39 mouse cellular contexts compared by ENCODE assay signal in the genomic region with DNA sequence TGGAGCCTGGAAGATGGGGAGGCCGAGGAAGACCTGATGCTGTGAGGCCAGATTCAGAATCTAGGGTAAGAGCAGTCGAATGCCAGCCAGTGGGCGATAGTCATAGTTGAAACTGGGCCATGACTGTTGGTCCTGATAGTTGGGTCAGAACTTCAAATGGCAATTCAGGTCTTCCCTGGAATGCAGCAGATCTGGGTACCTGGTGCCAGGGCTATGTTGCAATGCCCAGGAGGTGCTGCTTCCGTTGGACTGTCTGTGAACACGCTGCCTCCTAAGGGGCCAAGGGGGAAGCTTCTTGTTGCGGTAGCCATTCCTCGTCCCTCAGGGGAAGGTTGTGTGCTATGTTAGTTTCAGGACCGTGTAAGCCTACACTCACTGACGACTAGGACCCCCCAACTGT. TPM values are rescaled to one million over a fixed set of nuclear protein-coding genes. Genes with fewer than 3 reads are reported as not detected.
"Had no signal": no experiment of that assay in that cellular context is flagged by ENCODE, and none has a peak within 500 bp of the region (broad histone marks: within the 10 kb centered on the region; RNA-seq: fewer than 3 reads in every experiment).

No protein-coding gene starts in this region.

- ATAC-seq: liver, embryonic 12.5 days; liver, postnatal 0 days; lung, postnatal 0 days; midbrain, embryonic 13.5 days; midbrain, embryonic 15.5 days; midbrain, embryonic 16.5 days had no signal

- H3K27me3 ChIP-seq: limb, embryonic 13.5 days; limb, embryonic 15.5 days; liver, embryonic 12.5 days; liver, embryonic 13.5 days; liver, embryonic 15.5 days; lung, embryonic 15.5 days; megakaryocyte, embryonic 14.5 days; midbrain, embryonic 12.5 days; midbrain, embryonic 13.5 days; midbrain, embryonic 15.5 days had no signal

- H3K4me2 ChIP-seq: limb, embryonic 12.5 days; limb, embryonic 13.5 days; limb, embryonic 15.5 days; liver, embryonic 11.5 days; liver, embryonic 12.5 days; liver, embryonic 13.5 days; liver, embryonic 15.5 days; lung, embryonic 14.5 days; lung, embryonic 15.5 days; midbrain, embryonic 11.5 days; midbrain, embryonic 12.5 days; midbrain, embryonic 13.5 days; midbrain, embryonic 15.5 days had no signal

- H3K36me3 ChIP-seq: limb, embryonic 10.5 days; limb, embryonic 12.5 days; limb, embryonic 13.5 days; limb, embryonic 15.5 days; liver, embryonic 12.5 days; liver, embryonic 13.5 days; liver, embryonic 15.5 days; lung, embryonic 15.5 days; midbrain, embryonic 10.5 days; midbrain, embryonic 12.5 days; midbrain, embryonic 13.5 days; midbrain, embryonic 15.5 days had no signal

- H3K9ac ChIP-seq: limb, embryonic 12.5 days; limb, embryonic 13.5 days; limb, embryonic 15.5 days; liver, embryonic 12.5 days; liver, embryonic 13.5 days; liver, embryonic 14.5 days; liver, embryonic 15.5 days; liver, postnatal 0 days; lung, embryonic 14.5 days; lung, embryonic 15.5 days; midbrain, embryonic 12.5 days; midbrain, embryonic 13.5 days; midbrain, embryonic 15.5 days had no signal

- H3K9me3 ChIP-seq: limb, embryonic 10.5 days; limb, embryonic 12.5 days; limb, embryonic 13.5 days; limb, embryonic 15.5 days; liver, embryonic 12.5 days; liver, embryonic 13.5 days; liver, embryonic 15.5 days; lung, embryonic 15.5 days; midbrain, embryonic 10.5 days; midbrain, embryonic 12.5 days; midbrain, embryonic 13.5 days; midbrain, embryonic 15.5 days had no signal

- DNase-seq: left cerebral cortex, postnatal 4 days; liver; liver, embryonic 13.5 days; liver, postnatal 0 days; lung, adult 18-20 months; lung, adult 2 months; lung, embryonic 14.5 days; lung, postnatal 10 days; lung, postnatal 14 days; lung, postnatal 36 days; lung, postnatal 4 days; midbrain, embryonic 14.5 days had no signal

- H3K27ac ChIP-seq: limb, embryonic 10.5 days; limb, embryonic 12.5 days; limb, embryonic 13.5 days; limb, embryonic 15.5 days; liver, embryonic 12.5 days; liver, embryonic 13.5 days; liver, embryonic 14.5 days; liver, embryonic 15.5 days; lung, embryonic 15.5 days; macrophage; midbrain, embryonic 10.5 days; midbrain, embryonic 12.5 days; midbrain, embryonic 13.5 days; midbrain, embryonic 15.5 days had no signal

- H3K4me3 ChIP-seq: limb, embryonic 10.5 days; limb, embryonic 12.5 days; limb, embryonic 13.5 days; limb, embryonic 15.5 days; liver, embryonic 12.5 days; liver, embryonic 13.5 days; liver, embryonic 15.5 days; lung, embryonic 15.5 days; megakaryocyte, embryonic 14.5 days; midbrain, embryonic 10.5 days; midbrain, embryonic 12.5 days; midbrain, embryonic 13.5 days; midbrain, embryonic 15.5 days; myocyte had no signal

- H3K4me1 ChIP-seq: limb, embryonic 10.5 days; limb, embryonic 12.5 days; limb, embryonic 13.5 days; limb, embryonic 15.5 days; liver, embryonic 12.5 days; liver, embryonic 13.5 days; liver, embryonic 15.5 days; lung, embryonic 15.5 days; megakaryocyte, embryonic 14.5 days; midbrain, embryonic 10.5 days; midbrain, embryonic 12.5 days; midbrain, embryonic 13.5 days; midbrain, embryonic 15.5 days had no signal

RNA-seq across cellular contexts. Expression of a gene that starts 25.8 kb away (rescaled TPM):
- total RNA-seq: left cerebral cortex, postnatal 25 days; left cerebral cortex, postnatal 36 days; liver, adult 2 months; megakaryocyte progenitor cell, adult 5-6 weeks; megakaryocyte, adult 5-6 weeks; monocyte, adult 5-6 weeks had no signal
- polyA plus RNA-seq: limb, embryonic 10.5 days; limb, embryonic 11.5 days; limb, embryonic 12.5 days; limb, embryonic 13.5 days; liver, adult 2 months; liver, embryonic 11.5 days; liver, embryonic 12.5 days; liver, embryonic 13.5 days; liver, embryonic 14.5 days; liver, embryonic 15.5 days; liver, postnatal 0 days; macrophage; midbrain, embryonic 10.5 days; midbrain, embryonic 11.5 days; midbrain, embryonic 12.5 days; midbrain, embryonic 14.5 days; midbrain, embryonic 16.5 days; myocyte; neural tube, embryonic 11.5 days had no signal
